Mouse (Mus musculus) limb, embryonic 12.5 days (tissue): ENCODE measurements around the gene H2-K1. TPM values are rescaled to one million over a fixed set of nuclear protein-coding genes. Genes with fewer than 3 reads are reported as not detected.

Source experiments
- ATAC-seq: fragments of 200-750 bp; cut with Nextera tagmentation; 2 replicates; pipeline ENCODE4 v1.8.0; 2017; ENCODE audit warnings: low read depth, moderate TSS enrichment; ENCODE audit not compliant: insufficient number of reproducible peaks, insufficient read depth, low FRiP score, low TSS enrichment
- H3K27ac ChIP-seq: fragments of 300-500 bp; sonication (generic); 2 replicates; pipeline ENCODE4 v1.5.1; 2016; ENCODE audit warnings: mild to moderate bottlenecking, moderate library complexity
- H3K27me3 ChIP-seq: fragments of 300-500 bp; sonication (generic); 2 replicates; pipeline ENCODE4 v1.6.1; 2016; ENCODE audit warnings: mild to moderate bottlenecking, moderate library complexity
- H3K36me3 ChIP-seq: fragments of 300-500 bp; sonication (generic); 2 replicates; pipeline ENCODE4 v1.6.1; 2016; ENCODE audit warnings: mild to moderate bottlenecking, moderate library complexity
- H3K4me1 ChIP-seq: fragments of 300-500 bp; sonication (generic); replicated peaks from 2 replicates; pipeline ENCODE4 v1.6.1; 2016
- H3K4me2 ChIP-seq: fragments of 300-500 bp; sonication (generic); 2 replicates; pipeline ENCODE4 v1.6.1; 2016; ENCODE audit warnings: mild to moderate bottlenecking, moderate library complexity
- H3K4me3 ChIP-seq: fragments of 300-500 bp; sonication (generic); replicated peaks from 2 replicates; pipeline ENCODE4 v1.5.1; 2016; ENCODE audit warnings: mild to moderate bottlenecking
- H3K9ac ChIP-seq: fragments of 300-500 bp; sonication (generic); replicated peaks from 2 replicates; pipeline ENCODE4 v1.6.1; 2016; ENCODE audit warnings: mild to moderate bottlenecking, moderate library complexity
- H3K9me3 ChIP-seq: fragments of 300-500 bp; sonication (generic); 2 replicates; pipeline ENCODE4 v1.6.1; 2016; ENCODE audit warnings: mild to moderate bottlenecking, moderate library complexity
- WGBS: fragments of 180-500 bp; shearing (Covaris S2); methylation state at CpG from one replicate; pipeline ENCODE4 v1.1.7; 2016; 5-methylcytosine and 5-hydroxymethylcytosine counted together
- polyA plus RNA-seq: library from polyadenylated mRNA; unstranded; fragments of >200 nt; fragmentation: Nextera tagmentation; extraction: Ambion mirVana; gene quantifications from 2 replicates; pipeline ENCODE4 v1.2.1, GENCODE M21; 2016

Gene H2-K1
- polyA plus RNA-seq, 1 experiment from 2014 or later, result 4.5 TPM

- peak overlapping the region; percentile 88; the same call in 1 of the 2 replicates for H3K4me3 ChIP-seq
- H3K27me3 ChIP-seq, result peaks cover 10% of the 10 kb centered on the region
- peaks cover 73% of the 10 kb centered on the region for H3K36me3 ChIP-seq
- WGBS, result 91% methylated on average over 9 of the region's 9 CpGs
- H3K9me3 ChIP-seq, result no peaks in the 10 kb centered on the region
- peak overlapping the region; percentile 99 for H3K4me2 ChIP-seq
- H3K4me1 ChIP-seq, result peaks cover 47% of the 10 kb centered on the region
- ATAC-seq, result no peak
- no peak overlapping the region for H3K9ac ChIP-seq
- no peak overlapping the region for H3K27ac ChIP-seq
Measured at GRCm38 (mm10) chr17:34033441-34033840, 33.3 kb upstream of the H2-K1 start.

- peak overlapping the region; percentile 88 for H3K4me3 ChIP-seq
- H3K27me3 ChIP-seq, result peaks cover 4% of the 10 kb centered on the region
- 57% methylated on average over 9 of the region's 9 CpGs for WGBS
- H3K27ac ChIP-seq, result peak overlapping the region; percentile 29
- no peaks in the 10 kb centered on the region for H3K9me3 ChIP-seq
- ATAC-seq, result no peak
- peaks cover 47% of the 10 kb centered on the region for H3K4me1 ChIP-seq
- peak overlapping the region; percentile 94 for H3K9ac ChIP-seq
- peak overlapping the region; percentile 99 for H3K4me2 ChIP-seq
- H3K36me3 ChIP-seq, result peaks cover 73% of the 10 kb centered on the region
Measured at GRCm38 (mm10) chr17:34032806-34033205, 32.7 kb upstream of the H2-K1 start.

DNA sequence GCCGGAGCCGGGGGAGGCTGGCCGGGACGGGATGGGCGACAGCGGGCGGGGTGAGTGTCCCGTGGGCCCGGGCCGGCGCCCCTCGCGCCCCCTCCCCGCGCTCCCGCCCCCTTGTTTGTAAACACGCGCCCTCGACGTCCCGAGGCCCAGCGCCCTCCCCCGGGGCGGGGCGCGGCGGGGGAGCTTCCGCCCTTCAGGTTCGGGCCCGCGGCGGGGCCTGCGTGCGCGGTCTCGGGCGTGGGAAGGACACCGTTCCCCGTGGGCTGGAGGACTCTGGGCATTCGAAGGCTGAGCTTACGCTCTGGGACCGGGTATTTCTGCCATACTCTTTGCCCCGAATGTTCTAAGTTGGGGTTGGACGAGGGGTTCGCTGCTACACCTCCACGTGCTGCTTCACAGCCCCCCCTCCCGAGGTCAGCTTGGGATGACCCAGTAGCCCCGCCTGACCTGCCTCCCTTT lies 32.1 kb upstream of the H2-K1 start:
- H3K4me1 ChIP-seq, result peaks cover 44% of the 10 kb centered on the region
- peaks cover 67% of the 10 kb centered on the region for H3K36me3 ChIP-seq
- no peak for ATAC-seq
- H3K4me2 ChIP-seq, result peak overlapping the region; percentile 99
- H3K9ac ChIP-seq, result peak overlapping the region; percentile 94
- H3K27ac ChIP-seq, result peak overlapping the region; percentile 95
- 0% methylated on average over 25 of the region's 48 CpGs for WGBS
- H3K27me3 ChIP-seq, result no peaks in the 10 kb centered on the region
- H3K4me3 ChIP-seq, result peak overlapping the region; percentile 88
- H3K9me3 ChIP-seq, result no peaks in the 10 kb centered on the region

DNA sequence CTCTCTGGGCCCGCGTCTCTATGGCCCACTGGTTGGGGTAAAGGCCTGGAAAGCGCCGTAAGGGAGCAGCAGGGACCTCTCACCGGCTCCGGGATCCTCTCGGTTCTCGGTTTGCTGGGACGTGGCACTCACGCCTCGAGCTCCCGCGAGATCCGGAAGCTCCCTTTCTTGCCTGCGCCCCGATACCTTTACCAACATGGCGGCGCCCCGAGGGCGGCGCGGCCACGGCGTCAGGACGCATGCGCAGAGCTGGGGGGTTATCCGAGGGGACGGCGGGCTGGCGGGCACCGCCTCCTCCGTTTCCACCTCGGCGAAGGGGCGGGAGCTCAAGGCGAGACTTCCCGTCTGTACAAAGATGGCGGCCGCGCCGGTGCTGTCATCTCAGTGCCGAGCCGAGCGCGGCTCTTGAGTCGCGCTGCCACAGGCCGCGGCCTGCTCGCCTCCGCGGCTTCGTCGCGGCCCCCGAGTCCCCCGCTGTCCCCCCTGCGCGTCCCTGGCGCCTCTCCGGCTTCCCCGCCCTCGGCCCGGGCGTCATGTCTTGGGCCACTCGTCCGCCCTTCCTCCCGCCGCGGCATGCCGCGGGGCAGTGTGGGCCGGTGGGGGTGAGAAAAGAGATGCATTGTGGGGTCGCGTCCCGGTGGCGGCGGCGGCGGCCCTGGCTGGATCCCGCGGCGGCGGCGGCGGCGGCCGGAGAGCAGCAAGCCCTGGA lies 31.5 kb upstream of the H2-K1 start, which contains the start of the genes Slc39a7 and Rxrb:
TSS of gene Slc39a7 (minus strand) at position 218 of the 709 bp plus-strand sequence.
TSS of gene Rxrb (plus strand) at position 348 of the 709 bp plus-strand sequence.
- H3K4me2 ChIP-seq, result peak within 1 kb of the TSS; percentile 99
- peaks cover 61% of the 10 kb centered on the region for H3K36me3 ChIP-seq
- peak within 1 kb of the TSS; percentile 95 for H3K27ac ChIP-seq
- no peaks in the 10 kb centered on the region for H3K27me3 ChIP-seq
- peaks cover 50% of the 10 kb centered on the region for H3K4me1 ChIP-seq
- peak; percentile 56 for ATAC-seq
- under 1% methylated on average over 87 of the region's 88 CpGs for WGBS
- no peaks in the 10 kb centered on the region for H3K9me3 ChIP-seq
- peak within 1 kb of the TSS; percentile 94 for H3K9ac ChIP-seq
- peak within 1 kb of the TSS; percentile 88 for H3K4me3 ChIP-seq

DNA sequence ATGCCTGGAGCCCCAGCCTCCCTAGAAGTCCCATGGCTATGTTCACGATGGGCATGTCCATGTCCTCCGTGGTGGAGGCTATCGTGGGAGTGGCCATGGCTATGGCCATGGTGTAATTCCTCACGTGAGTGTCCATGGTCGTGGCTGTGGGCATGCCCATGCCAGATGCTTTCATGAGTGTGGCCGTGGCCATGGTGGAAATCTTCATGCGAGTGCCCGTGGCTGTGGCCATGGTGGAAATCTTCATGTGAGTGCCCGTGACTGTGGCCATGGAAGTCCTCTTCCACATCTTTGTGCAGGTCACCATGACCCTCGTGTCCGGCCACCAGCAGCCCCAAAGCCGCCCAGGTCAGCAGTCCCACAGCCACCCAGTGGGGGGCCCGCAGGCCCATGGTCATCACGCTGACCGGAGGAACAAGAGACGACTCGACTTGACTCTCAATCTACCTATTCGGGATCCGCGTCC lies 30.7 kb upstream of the H2-K1 start:
- H3K27ac ChIP-seq, result peak overlapping the region; percentile 95
- H3K4me2 ChIP-seq, result peak overlapping the region; percentile 99
- peak overlapping the region; percentile 88 for H3K4me3 ChIP-seq
- no peak for ATAC-seq
- H3K9ac ChIP-seq, result peak overlapping the region; percentile 94
- 6% methylated on average over 20 of the region's 20 CpGs for WGBS
- H3K4me1 ChIP-seq, result peaks cover 57% of the 10 kb centered on the region
- H3K27me3 ChIP-seq, result no peaks in the 10 kb centered on the region
- H3K9me3 ChIP-seq, result no peaks in the 10 kb centered on the region
- peaks cover 54% of the 10 kb centered on the region for H3K36me3 ChIP-seq

DNA sequence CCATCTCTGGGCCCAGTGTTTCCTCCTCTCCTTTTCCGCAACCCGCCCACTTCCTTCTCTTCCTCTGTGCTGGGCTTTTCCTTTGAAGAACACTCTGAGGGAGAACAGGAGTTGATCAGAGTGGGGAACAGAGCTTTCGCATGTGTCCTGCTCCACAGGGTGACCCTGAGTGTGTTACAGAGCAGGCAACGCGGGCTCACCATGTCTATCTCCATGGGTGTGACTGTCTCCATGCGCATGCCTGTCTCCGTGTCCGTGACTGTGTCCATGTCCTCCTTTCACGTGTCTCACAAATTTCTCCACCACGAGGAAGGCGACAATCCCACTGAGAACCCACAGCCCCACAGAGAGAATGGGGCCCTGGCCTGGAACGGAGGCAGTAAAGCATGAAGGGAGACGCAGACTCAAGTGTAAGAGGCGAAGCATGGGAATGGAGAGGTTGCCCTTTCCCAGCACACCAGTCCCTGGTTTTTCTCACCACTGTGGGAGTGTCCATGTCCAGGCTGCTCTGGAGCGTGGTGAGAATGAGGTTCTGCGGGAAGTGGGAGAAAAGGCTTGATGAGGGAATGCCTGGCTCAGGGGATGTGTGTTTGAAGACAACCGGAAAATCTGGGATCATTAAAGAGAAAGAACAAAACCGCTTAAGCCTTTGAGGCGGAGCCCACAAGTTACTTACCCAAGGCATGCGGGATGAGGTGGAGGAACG lies 29.9 kb upstream of the H2-K1 start:
- Histone ChIP-seq H3K9ac (peak overlapping the region; percentile 94), H3K4me3 (peak overlapping the region; percentile 88), H3K4me2 (peak overlapping the region; percentile 99), H3K27me3 (no peaks in the 10 kb centered on the region), H3K9me3 (no peaks in the 10 kb centered on the region), H3K4me1 (peaks cover 66% of the 10 kb centered on the region), H3K36me3 (peaks cover 45% of the 10 kb centered on the region), H3K27ac (no peak overlapping the region)
- ATAC-seq, result no peak
- whole genome bisulfite sequencing, result 83% methylated on average over 21 of the region's 21 CpGs

DNA sequence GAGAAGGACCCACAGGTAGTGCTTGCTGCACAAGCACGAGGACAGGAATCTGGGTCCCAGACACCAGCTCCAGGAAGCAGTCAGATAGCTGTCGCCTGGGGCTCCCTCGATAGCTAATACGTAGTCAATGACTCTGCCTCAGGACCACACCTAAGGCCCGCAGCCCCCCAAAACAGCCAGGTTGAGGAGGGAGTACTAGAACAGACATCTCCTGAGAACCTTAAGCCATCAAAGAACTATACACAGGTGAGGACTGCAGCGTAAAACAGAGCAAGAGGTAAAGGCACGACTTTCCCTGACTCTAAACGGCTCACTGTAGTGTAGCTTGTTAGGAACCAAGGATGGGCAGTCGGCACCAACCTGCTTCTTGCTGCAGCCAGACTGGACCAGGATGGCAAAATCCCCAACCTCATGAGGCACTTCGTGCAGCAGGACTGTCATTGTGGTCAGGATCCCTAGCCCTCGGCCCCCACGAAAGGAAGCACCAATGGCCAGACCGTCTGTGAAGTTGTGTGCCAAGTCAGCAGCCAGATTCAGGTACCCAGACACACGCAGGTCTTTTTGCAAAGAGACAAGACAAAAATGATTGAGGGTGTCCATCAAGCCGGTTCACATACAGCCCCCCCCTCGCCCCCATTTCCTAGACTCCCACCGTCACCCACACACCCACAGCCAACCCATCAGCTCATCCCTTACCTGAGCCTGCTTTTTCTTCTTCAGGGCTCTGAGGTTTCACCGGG lies 29.2 kb upstream of the H2-K1 start:
- Histone ChIP-seq H3K9me3 (no peaks in the 10 kb centered on the region), H3K4me3 (peak overlapping the region; percentile 88), H3K27me3 (no peaks in the 10 kb centered on the region), H3K36me3 (peaks cover 38% of the 10 kb centered on the region), H3K27ac (0 out of 2 replicates have a peak overlapping the region, but pooled peaks have one; percentile 69), H3K9ac (no peak overlapping the region), H3K4me2 (peak overlapping the region; percentile 99), H3K4me1 (peaks cover 66% of the 10 kb centered on the region)
- 90% methylated on average over 18 of the region's 18 CpGs for WGBS
- no peak for ATAC-seq

DNA sequence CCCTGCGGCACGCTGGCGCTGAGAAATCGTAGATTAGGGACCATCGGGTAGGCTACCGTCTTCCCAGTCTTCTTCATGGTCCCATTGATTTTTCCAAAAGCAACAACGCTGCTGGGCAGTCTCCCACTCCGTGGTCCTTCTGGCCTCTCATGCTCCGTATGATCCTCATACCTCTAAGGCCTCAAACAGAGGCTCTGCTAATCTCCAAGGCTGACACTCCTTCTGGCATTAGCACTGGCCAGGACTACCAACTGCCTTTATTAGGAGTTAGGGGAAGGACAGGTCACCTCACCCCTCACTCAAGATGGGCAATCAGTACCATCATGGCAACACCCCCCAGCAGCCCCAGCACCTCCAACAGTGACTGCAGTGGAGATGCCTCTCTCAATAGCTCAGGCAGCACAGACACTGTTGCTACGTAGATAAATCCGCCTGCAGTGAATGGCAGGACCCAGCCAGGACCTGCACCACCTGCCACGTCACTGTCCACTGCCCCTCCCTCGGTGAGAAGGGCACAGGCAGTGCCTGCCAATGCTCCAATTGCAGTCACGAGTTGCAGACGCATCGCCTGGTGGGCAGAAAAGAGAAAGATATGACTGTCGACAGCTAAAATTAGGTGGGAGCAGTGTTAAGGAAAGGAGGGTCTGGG lies 28.5 kb upstream of the H2-K1 start:
- peak overlapping the region; percentile 87 for H3K4me3 ChIP-seq
- H3K27me3 ChIP-seq, result no peaks in the 10 kb centered on the region
- ATAC-seq, result no peak
- no peak overlapping the region for H3K9ac ChIP-seq
- peak overlapping the region; percentile 69 for H3K27ac ChIP-seq
- H3K36me3 ChIP-seq, result peaks cover 31% of the 10 kb centered on the region
- H3K4me1 ChIP-seq, result peaks cover 71% of the 10 kb centered on the region
- H3K4me2 ChIP-seq, result peak overlapping the region; percentile 99
- WGBS, result 73% methylated on average over 17 of the region's 17 CpGs
- no peaks in the 10 kb centered on the region for H3K9me3 ChIP-seq

DNA sequence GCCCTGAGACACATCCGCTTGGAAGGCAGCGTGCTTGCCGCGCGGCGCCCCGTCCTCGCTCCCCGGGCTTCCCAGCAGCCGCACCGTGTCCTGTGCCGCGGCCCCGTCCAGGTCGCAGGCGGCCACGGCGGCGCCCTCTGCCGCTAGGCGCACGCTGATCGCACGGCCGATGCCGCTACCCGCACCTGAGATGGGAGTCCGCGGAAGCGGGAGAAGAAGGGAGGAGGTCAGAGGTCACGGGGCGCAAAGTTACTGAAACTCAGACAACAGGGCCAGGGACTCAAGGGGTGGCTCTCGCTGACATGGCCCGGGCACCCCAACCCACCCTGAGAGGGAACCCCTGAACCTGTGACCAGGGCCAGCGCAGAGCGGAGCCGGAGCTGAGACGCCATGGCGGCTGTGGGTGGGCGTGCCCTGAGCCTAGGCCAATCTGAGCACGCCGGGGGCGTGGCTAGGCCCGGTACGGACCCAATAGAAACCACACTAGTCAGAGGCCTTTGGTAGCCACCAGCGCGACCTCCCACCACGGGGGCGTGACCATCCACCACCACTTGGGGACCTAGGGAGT lies 27.6 kb upstream of the H2-K1 start, which contains the start of gene H2-Ke6:
TSS of gene H2-Ke6 (minus strand) at position 405 of the 568 bp plus-strand sequence.
- peak; percentile 75 for ATAC-seq
- peaks cover 31% of the 10 kb centered on the region for H3K36me3 ChIP-seq
- under 1% methylated on average over 47 of the region's 49 CpGs for WGBS
- H3K27me3 ChIP-seq, result no peaks in the 10 kb centered on the region
- H3K4me1 ChIP-seq, result peaks cover 66% of the 10 kb centered on the region
- H3K4me2 ChIP-seq, result peak within 1 kb of the TSS; percentile 99
- H3K27ac ChIP-seq, result peak within 1 kb of the TSS; percentile 88
- peak within 1 kb of the TSS; percentile 87 for H3K4me3 ChIP-seq
- peak within 1 kb of the TSS; percentile 73 for H3K9ac ChIP-seq
- no peaks in the 10 kb centered on the region for H3K9me3 ChIP-seq
